Mouse (Mus musculus): Measurements from ENCODE around the gene Ppt2. TPM values are rescaled to one million over a fixed set of nuclear protein-coding genes. Genes with fewer than 3 reads are reported as not detected.

The Ppt2 gene
- 19.3 and 19.8 TPM in 2 replicates for polyA plus RNA-seq (2015; fragmentation: Nextera tagmentation; extraction: Ambion mirVana)

- ATAC-seq, result 0 out of 2 replicates have a peak, but pooled peaks have one; percentile 26
Observed at GRCm38 (mm10) chr17:34627943-34628643, at the start of gene Ppt2. TSS of gene Ppt2 (minus strand) at chr17:34628510.

GRCm38 (mm10) chr17:34676671-34677070, 48.4 kb upstream of the Ppt2 start:
- H3K4me2 ChIP-seq (ENCODE audit: low read depth, low read length), result no peak overlapping the region
- H3K36me3 ChIP-seq (replicated peaks; ENCODE audit: insufficient read depth, low read length), result no peaks in the 10 kb centered on the region
- H3K4me1 ChIP-seq (ENCODE audit: insufficient read depth), result peaks cover 3% of the 10 kb centered on the region; the same call in 1 of the 2 replicates
- peaks cover 63% of the 10 kb centered on the region for H3K27me3 ChIP-seq (ENCODE audit: insufficient read depth, low read length)
- 74% methylated on average over 12 of the region's 12 CpGs for WGBS (ENCODE audit: insufficient replicate concordance)
- no peak overlapping the region for H3K4me3 ChIP-seq (ENCODE audit: low read depth, low read length)
- TF ChIP-seq CTCF (IDR thresholded peaks at IDR 0.05; ENCODE audit: low read depth) (no peak), EP300 (IDR thresholded peaks at IDR 0.05; ENCODE audit: low read depth) (no peak)
- H3K9me3 ChIP-seq (ENCODE audit: low read length), result no peaks in the 10 kb centered on the region
- H3K9ac ChIP-seq (replicated peaks), result no peak overlapping the region
- no peak for DNase-seq
- no peak overlapping the region for H3K27ac ChIP-seq (ENCODE audit: low read depth)
- ATAC-seq, result no peak

More at GRCm38 (mm10) chr17:34627943-34628643, at the start of gene Ppt2:
- Histone ChIP-seq H3K27ac (ENCODE audit: low read depth) (peak within 1 kb of the TSS; percentile 88), H3K4me1 (ENCODE audit: insufficient read depth) (peaks cover 49% of the 10 kb centered on the region), H3K9ac (replicated peaks) (peak within 1 kb of the TSS; percentile 72), H3K27me3 (ENCODE audit: insufficient read depth, low read length) (peaks cover 43% of the 10 kb centered on the region), H3K36me3 (replicated peaks; ENCODE audit: insufficient read depth, low read length) (peaks cover 10% of the 10 kb centered on the region; the same call in 1 of the 2 replicates), H3K4me2 (ENCODE audit: low read depth, low read length) (peak within 1 kb of the TSS; percentile 92), H3K4me3 (ENCODE audit: low read depth, low read length) (peak within 1 kb of the TSS; percentile 66), H3K9me3 (ENCODE audit: low read length) (no peaks in the 10 kb centered on the region; the same call in 1 of the 2 replicates)
- WGBS (ENCODE audit: insufficient replicate concordance), result 5% methylated on average over 28 of the region's 29 CpGs
- TF ChIP-seq CTCF (IDR thresholded peaks at IDR 0.05; ENCODE audit: low read depth) (no peak), EP300 (IDR thresholded peaks at IDR 0.05; ENCODE audit: low read depth) (no peak)
- DNase-seq, result peak; percentile 63

- Histone ChIP-seq H3K4me2 (ENCODE audit: low read depth, low read length) (no peak overlapping the region), H3K9ac (replicated peaks) (no peak overlapping the region), H3K36me3 (replicated peaks; ENCODE audit: insufficient read depth, low read length) (no peaks in the 10 kb centered on the region), H3K27ac (ENCODE audit: low read depth) (no peak overlapping the region), H3K4me3 (ENCODE audit: low read depth, low read length) (no peak overlapping the region), H3K27me3 (ENCODE audit: insufficient read depth, low read length) (peaks cover 63% of the 10 kb centered on the region), H3K4me1 (ENCODE audit: insufficient read depth) (peaks cover 6% of the 10 kb centered on the region; the same call in 1 of the 2 replicates), H3K9me3 (ENCODE audit: low read length) (no peaks in the 10 kb centered on the region)
- 77% methylated on average over 6 of the region's 6 CpGs for WGBS (ENCODE audit: insufficient replicate concordance)
- DNase-seq (no peak), ATAC-seq (no peak)
- TF ChIP-seq CTCF (IDR thresholded peaks at IDR 0.05; ENCODE audit: low read depth) (no peak), EP300 (IDR thresholded peaks at IDR 0.05; ENCODE audit: low read depth) (no peak)
Observed at GRCm38 (mm10) chr17:34676093-34676460, 47.8 kb upstream of the Ppt2 start.

GRCm38 (mm10) chr17:34675205-34676092, 47.1 kb upstream of the Ppt2 start:
- no peak overlapping the region for H3K27ac ChIP-seq (ENCODE audit: low read depth)
- H3K9ac ChIP-seq (replicated peaks), result no peak overlapping the region
- peaks cover 68% of the 10 kb centered on the region for H3K27me3 ChIP-seq (ENCODE audit: insufficient read depth, low read length)
- ATAC-seq (no peak), DNase-seq (no peak)
- WGBS (ENCODE audit: insufficient replicate concordance), result 55% methylated on average over 13 of the region's 13 CpGs
- H3K9me3 ChIP-seq (ENCODE audit: low read length), result no peaks in the 10 kb centered on the region
- H3K36me3 ChIP-seq (replicated peaks; ENCODE audit: insufficient read depth, low read length), result no peaks in the 10 kb centered on the region
- no peak overlapping the region for H3K4me2 ChIP-seq (ENCODE audit: low read depth, low read length)
- no peak overlapping the region for H3K4me3 ChIP-seq (ENCODE audit: low read depth, low read length)
- TF ChIP-seq CTCF (IDR thresholded peaks at IDR 0.05; ENCODE audit: low read depth) (no peak), EP300 (IDR thresholded peaks at IDR 0.05; ENCODE audit: low read depth) (no peak)
- peaks cover 6% of the 10 kb centered on the region; the same call in 1 of the 2 replicates for H3K4me1 ChIP-seq (ENCODE audit: insufficient read depth)

- H3K9ac ChIP-seq (replicated peaks), result no peak overlapping the region
- no peak for ATAC-seq
Observed at GRCm38 (mm10) chr17:34674524-34675204, 46.4 kb upstream of the Ppt2 start.

More at GRCm38 (mm10) chr17:34674524-34675204, 46.4 kb upstream of the Ppt2 start:
- Histone ChIP-seq H3K4me2 (ENCODE audit: low read depth, low read length) (no peak overlapping the region), H3K4me3 (ENCODE audit: low read depth, low read length) (no peak overlapping the region), H3K27ac (ENCODE audit: low read depth) (no peak overlapping the region), H3K9me3 (ENCODE audit: low read length) (no peaks in the 10 kb centered on the region), H3K36me3 (replicated peaks; ENCODE audit: insufficient read depth, low read length) (no peaks in the 10 kb centered on the region), H3K27me3 (ENCODE audit: insufficient read depth, low read length) (peaks cover 69% of the 10 kb centered on the region), H3K4me1 (ENCODE audit: insufficient read depth) (peaks cover 6% of the 10 kb centered on the region; the same call in 1 of the 2 replicates)
- no peak for DNase-seq
- TF ChIP-seq CTCF (IDR thresholded peaks at IDR 0.05; ENCODE audit: low read depth) (no peak), EP300 (IDR thresholded peaks at IDR 0.05; ENCODE audit: low read depth) (no peak)
- WGBS (ENCODE audit: insufficient replicate concordance), result 57% methylated on average over 11 of the region's 11 CpGs
